In genomic region chr11:78793116-78793515, GRCm38 (mm10) we compare ENCODE assay signal across 12 mouse cellular contexts. TPM values are rescaled to one million over a fixed set of nuclear protein-coding genes. Genes with fewer than 3 reads are reported as not detected.
DNase-seq lines count a peak whose midpoint lies in the region; ATAC-seq and TF ChIP-seq lines count a peak whose summit lies in the region.
"Had no signal": no experiment of that assay in that cellular context is flagged by ENCODE, and none has a peak within 500 bp of the region (broad histone marks: within the 10 kb centered on the region; RNA-seq: fewer than 3 reads in every experiment).

No protein-coding gene starts in this region.

- DNase-seq in heart, adult 2 months: no peak
- peak; percentile 52 to 75 for DNase-seq in right cerebral cortex, adult 2 months (ENCODE audit: low spot score in 2 of 2)
- DNase-seq in right cerebral cortex, postnatal 4 days: no peak
- peak; percentile 60 for DNase-seq in naive thymus-derived CD4-positive, alpha-beta T cell, adult 2 months (ENCODE audit: low read depth)
- peak; percentile 54 to 60 for DNase-seq in thymus, postnatal 36 days
- DNase-seq in hindbrain, postnatal 0 days (ENCODE audit: low spot score): no peak
- DNase-seq: cerebellum, postnatal 10 days; heart, postnatal 4 days; lung, adult 2 months had no signal

- no peak overlapping the region for H3K4me3 ChIP-seq in heart, embryonic 14.5 days (ENCODE audit: control insufficient read depth in 1 of 2, insufficient read depth in 1 of 2, low read depth in 1 of 2, low read length in 2 of 2)
- no peak overlapping the region for H3K4me3 ChIP-seq in heart, adult 2 months
- no peak overlapping the region for H3K4me3 ChIP-seq in hindbrain, postnatal 0 days (ENCODE audit: low read length)
- H3K4me3 ChIP-seq: erythroblast, embryonic 14.5 days had no signal

- H3K4me1 ChIP-seq in heart, embryonic 14.5 days (ENCODE audit: control insufficient read depth in 2 of 2, insufficient read depth in 2 of 2, low read length in 2 of 2): peaks cover 9 to 18% of the 10 kb centered on the region in 2 experiments
- no peaks in the 10 kb centered on the region for H3K4me1 ChIP-seq in heart, adult 2 months (ENCODE audit: control insufficient read depth, insufficient read depth, low read length)
- peaks cover 9% of the 10 kb centered on the region; the same call in 1 of the 2 replicates for H3K4me1 ChIP-seq in hindbrain, postnatal 0 days (ENCODE audit: insufficient read depth, low read length)

- H3K4me2 ChIP-seq in heart, embryonic 14.5 days (ENCODE audit: low read length): 0 out of 2 replicates have a peak overlapping the region, but pooled peaks have one; percentile 48
- H3K4me2 ChIP-seq in hindbrain, postnatal 0 days (ENCODE audit: low read depth, low read length): no peak overlapping the region; the same call in 1 of the 2 replicates

- no peaks in the 10 kb centered on the region for H3K36me3 ChIP-seq in heart, embryonic 14.5 days (ENCODE audit: control insufficient read depth, insufficient read depth, low read length)
- no peaks in the 10 kb centered on the region for H3K36me3 ChIP-seq in heart, adult 2 months (ENCODE audit: control insufficient read depth, insufficient read depth, low read length)
- H3K36me3 ChIP-seq in hindbrain, postnatal 0 days (ENCODE audit: insufficient read depth, low read length): no peaks in the 10 kb centered on the region

- no peaks in the 10 kb centered on the region for H3K9me3 ChIP-seq in heart, embryonic 14.5 days (ENCODE audit: control insufficient read depth, low read length)
- no peaks in the 10 kb centered on the region for H3K9me3 ChIP-seq in hindbrain, postnatal 0 days (ENCODE audit: low read length)

- TF ChIP-seq EP300 in heart, adult 2 months (IDR thresholded peaks at IDR 0.05; ENCODE audit: insufficient read depth, low read depth, low read length): no peak

- no peaks in the 10 kb centered on the region for H3K79me2 ChIP-seq in heart, adult 2 months (replicated peaks; ENCODE audit: control insufficient read depth, insufficient read depth, low read length)

- H3K27me3 ChIP-seq in heart, embryonic 14.5 days (ENCODE audit: control insufficient read depth, insufficient read depth, low read length): no peaks in the 10 kb centered on the region
- no peaks in the 10 kb centered on the region for H3K27me3 ChIP-seq in heart, adult 2 months (ENCODE audit: control insufficient read depth, insufficient read depth, low read length)
- H3K27me3 ChIP-seq in hindbrain, postnatal 0 days (ENCODE audit: insufficient read depth, low read length): no peaks in the 10 kb centered on the region

- WGBS in heart, embryonic 14.5 days: 77% methylated on average over 11 of the region's 11 CpGs
- 55% methylated on average over 11 of the region's 11 CpGs for WGBS in heart, adult 2 months
- 85% methylated on average over 11 of the region's 11 CpGs for WGBS in hindbrain, postnatal 0 days

- ATAC-seq in heart, embryonic 14.5 days (ENCODE audit: insufficient number of reproducible peaks, insufficient read depth, low FRiP score, low read depth): no peak
- no peak for ATAC-seq in hindbrain, postnatal 0 days
- ATAC-seq in cerebellum, adult (ENCODE audit: insufficient number of reproducible peaks, low FRiP score, low TSS enrichment): no peak

- H3K9ac ChIP-seq in heart, embryonic 14.5 days (ENCODE audit: low read length): no peak overlapping the region
- H3K9ac ChIP-seq in heart, adult 2 months (ENCODE audit: low read depth, low read length): no peak overlapping the region
- no peak overlapping the region for H3K9ac ChIP-seq in hindbrain, postnatal 0 days (replicated peaks; ENCODE audit: low read length)

- TF ChIP-seq CTCF in heart, adult 2 months (IDR thresholded peaks at IDR 0.05): no peak
- TF ChIP-seq CTCF in hindbrain, postnatal 0 days (IDR thresholded peaks at IDR 0.05; ENCODE audit: low read depth): no peak

- H3K27ac ChIP-seq in heart, embryonic 14.5 days (replicated peaks in 1 of 2; ENCODE audit: control insufficient read depth in 1 of 2, insufficient read depth in 1 of 2, low read depth in 2 of 2, low read length in 2 of 2): no peak overlapping the region
- no peak overlapping the region for H3K27ac ChIP-seq in heart, adult 2 months
- no peak overlapping the region for H3K27ac ChIP-seq in hindbrain, postnatal 0 days

- intact Hi-C loops in heart, adult 2 months (cut with DNase I): no loop called here

- TF ChIP-seq POLR2A in heart, adult 2 months (IDR thresholded peaks at IDR 0.05; ENCODE audit: insufficient read depth, low read depth, low read length): no peak

RNA-seq across cellular contexts. Expression of gene Lyrm9, which starts 33.3 kb away (rescaled TPM):
- 31.0 and 41.2 TPM in 2 replicates for polyA plus RNA-seq in heart, embryonic 14.5 days (2014; fragmentation: Nextera tagmentation; extraction: Ambion mirVana)
- 10 to 100 TPM; 35.4 to 37.1 TPM for total RNA-seq in heart, adult 2 months (2021)
- polyA plus RNA-seq in heart, adult 2 months (2012; rRNA removed): 40.4 and 45.3 TPM in 2 replicates
- total RNA-seq in hindbrain, postnatal 0 days (2014; rRNA removed): 17.5 and 44.2 TPM in 2 replicates
- 48.5 and 51.6 TPM in 2 replicates for polyA plus RNA-seq in hindbrain, postnatal 0 days (2015; fragmentation: Nextera tagmentation; extraction: Ambion mirVana)

RNA-seq across cellular contexts. Expression of gene Ccnq, which starts 41.6 kb away (rescaled TPM):
- polyA plus RNA-seq in heart, embryonic 14.5 days (2014; fragmentation: Nextera tagmentation; extraction: Ambion mirVana): 29.3 and 34.4 TPM in 2 replicates
- total RNA-seq in heart, adult 2 months (2021): 10 to 100 TPM; 18.4 to 19.0 TPM
- polyA plus RNA-seq in heart, adult 2 months (2012; rRNA removed): 42.4 and 59.7 TPM in 2 replicates
- 35.9 and 39.0 TPM in 2 replicates for total RNA-seq in hindbrain, postnatal 0 days (2014; rRNA removed)
- polyA plus RNA-seq in hindbrain, postnatal 0 days (2015; fragmentation: Nextera tagmentation; extraction: Ambion mirVana): 35.4 and 37.5 TPM in 2 replicates

Comparison
In these comparisons a context has a peak if more than half of its experiments do, and no peak if none do; other contexts are left out.
1. DNase-seq: peak in right cerebral cortex, adult 2 months (2 of 2), naive thymus-derived CD4-positive, alpha-beta T cell, adult 2 months (single experiment) and thymus, postnatal 36 days (2 of 2); none in heart, adult 2 months (0 of 2), right cerebral cortex, postnatal 4 days (single experiment) and hindbrain, postnatal 0 days (single experiment).